Mouse (Mus musculus): ENCODE data around the gene Wscd1.

The Wscd1 gene

DNA sequence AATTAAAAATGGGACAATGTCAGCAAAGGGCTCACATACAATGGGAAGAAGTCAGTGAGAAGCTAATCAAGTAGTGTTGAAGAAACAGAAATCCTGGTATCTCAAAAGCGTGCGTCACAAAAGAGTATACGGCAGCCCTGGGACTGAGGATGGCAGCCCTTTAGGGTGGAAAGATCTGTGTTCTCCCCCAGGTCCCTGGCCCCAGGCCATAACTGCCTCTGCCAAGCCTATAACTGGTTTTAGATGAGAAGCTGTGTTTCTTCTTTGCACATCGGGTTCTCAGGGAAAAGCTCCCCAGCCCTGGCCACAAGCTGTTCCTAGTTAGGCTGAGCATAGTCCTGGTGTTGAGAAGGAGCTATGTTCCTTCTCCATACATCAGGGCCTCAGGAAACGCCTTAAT is 72.3 kb downstream of the Wscd1 start:
- no peak for DNase-seq (ENCODE audit: low spot score)

DNA sequence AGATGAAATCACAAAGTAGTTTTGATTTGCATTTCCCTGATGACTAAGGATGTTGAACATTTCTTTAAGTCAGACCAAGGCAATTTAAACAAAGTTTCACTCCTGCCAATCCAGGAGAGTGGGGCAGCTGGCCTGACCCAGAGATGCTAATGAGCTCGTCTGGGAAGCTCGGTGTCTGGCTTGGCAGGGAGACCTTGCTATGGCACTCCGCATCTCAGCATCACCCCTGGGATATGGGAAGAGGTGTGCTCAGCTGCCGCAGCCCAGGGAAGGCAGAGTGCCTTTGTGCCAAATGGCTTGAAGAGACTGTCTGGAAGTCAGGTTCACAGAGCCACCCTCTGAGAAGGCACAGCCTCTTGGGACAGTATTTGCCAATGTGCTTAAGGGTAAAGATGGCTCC is 75.3 kb downstream of the Wscd1 start:
- no peak for DNase-seq (ENCODE audit: low spot score)
